Mouse (Mus musculus) intestine, embryonic 14.5 days (tissue): ENCODE results near the gene Tmem143. TPM values are rescaled to one million over a fixed set of nuclear protein-coding genes. Genes with fewer than 3 reads are reported as not detected.

Experiments used
- ATAC-seq: fragments of 200-750 bp; cut with Nextera tagmentation; replicated peaks from 2 replicates; pipeline ENCODE4 v1.8.0; 2017; ENCODE audit warnings: low read depth, moderate number of reproducible peaks, moderate TSS enrichment, moderate library complexity; ENCODE audit not compliant: low FRiP score, low TSS enrichment
- DNase-seq: peaks from one replicate; pipeline ENCODE4 v3.0.0-alpha.2; 2018; ENCODE audit warnings: low spot score
- H3K27ac ChIP-seq: fragments of 300-500 bp; sonication (generic); 2 replicates; pipeline ENCODE4 v1.5.1; 2014; ENCODE audit warnings: low read depth, mild to moderate bottlenecking, control low read depth
- H3K27me3 ChIP-seq: fragments of 300-500 bp; sonication (generic); replicated peaks from 2 replicates; pipeline ENCODE4 v1.6.1; 2014; ENCODE audit warnings: low read length, control low read depth; ENCODE audit not compliant: control insufficient read depth, insufficient read depth
- H3K36me3 ChIP-seq: fragments of 300-500 bp; sonication (generic); 2 replicates; pipeline ENCODE4 v1.6.1; 2014; ENCODE audit warnings: low read length, control low read depth; ENCODE audit not compliant: control insufficient read depth, insufficient read depth
- H3K4me1 ChIP-seq: fragments of 300-500 bp; sonication (generic); replicated peaks from 2 replicates; pipeline ENCODE4 v1.6.1; 2014; ENCODE audit warnings: low read length, control low read depth, mixed read lengths; ENCODE audit not compliant: control insufficient read depth, insufficient read depth
- H3K4me2 ChIP-seq: fragments of 300-500 bp; sonication (generic); 2 replicates; pipeline ENCODE4 v1.6.1; 2014; ENCODE audit warnings: low read length
- H3K4me3 ChIP-seq: fragments of 300-500 bp; sonication (generic); 2 replicates; pipeline ENCODE4 v1.5.1; 2014; ENCODE audit warnings: low read depth, low read length, control low read depth, mixed read lengths
- H3K9ac ChIP-seq: fragments of 300-500 bp; sonication (generic); 2 replicates; pipeline ENCODE4 v1.6.1; 2014; ENCODE audit warnings: mild to moderate bottlenecking, low read length
- H3K9me3 ChIP-seq: fragments of 300-500 bp; sonication (generic); 2 replicates; pipeline ENCODE4 v1.6.1; 2016; ENCODE audit warnings: low read length, control low read depth; ENCODE audit not compliant: control insufficient read depth
- WGBS: fragments of 180-500 bp; shearing (Covaris S2); extraction: QIAGEN DNeasy Blood & Tissue Kit; methylation state at CpG from one replicate; pipeline ENCODE4 v1.1.7; 2014; 5-methylcytosine and 5-hydroxymethylcytosine counted together
- polyA plus RNA-seq: library from polyadenylated mRNA; unstranded; fragments of >200 nt; fragmentation: Nextera tagmentation; extraction: Ambion mirVana; gene quantifications from 2 replicates; pipeline ENCODE4 v1.2.1, GENCODE M21; 2014

Gene Tmem143
- polyA plus RNA-seq, 1 experiment from 2014 or later, result 4.3 TPM

DNA sequence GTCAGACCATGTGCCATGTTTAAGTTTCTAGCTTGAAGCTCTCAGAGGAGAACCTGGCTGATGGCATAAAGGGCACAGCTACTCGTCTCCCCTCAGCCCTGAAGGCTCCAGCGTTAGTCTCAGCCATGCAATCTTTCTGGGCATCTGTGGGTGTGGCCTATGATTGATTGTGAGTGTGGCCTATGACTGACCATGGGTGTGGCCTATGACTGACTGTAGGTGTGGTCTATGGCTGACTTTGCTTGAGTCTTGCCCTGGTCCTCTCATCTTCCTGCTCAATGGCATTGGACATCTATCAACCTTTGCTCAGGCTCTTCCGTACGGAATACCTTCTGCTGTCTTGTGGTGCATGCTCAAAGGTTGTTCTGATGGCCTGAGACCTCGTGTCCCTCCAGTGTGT lies 4.8 kb downstream of the Tmem143 start:
- WGBS, result 48% methylated on average over 5 of the region's 5 CpGs
- Histone ChIP-seq H3K27ac (no peak overlapping the region), H3K36me3 (no peaks in the 10 kb centered on the region), H3K9ac (no peak overlapping the region), H3K9me3 (no peaks in the 10 kb centered on the region), H3K27me3 (no peaks in the 10 kb centered on the region), H3K4me1 (no peaks in the 10 kb centered on the region; the same call in 1 of the 2 replicates), H3K4me2 (no peak overlapping the region), H3K4me3 (no peak overlapping the region)
- DNase-seq (no peak), ATAC-seq (no peak)

DNA sequence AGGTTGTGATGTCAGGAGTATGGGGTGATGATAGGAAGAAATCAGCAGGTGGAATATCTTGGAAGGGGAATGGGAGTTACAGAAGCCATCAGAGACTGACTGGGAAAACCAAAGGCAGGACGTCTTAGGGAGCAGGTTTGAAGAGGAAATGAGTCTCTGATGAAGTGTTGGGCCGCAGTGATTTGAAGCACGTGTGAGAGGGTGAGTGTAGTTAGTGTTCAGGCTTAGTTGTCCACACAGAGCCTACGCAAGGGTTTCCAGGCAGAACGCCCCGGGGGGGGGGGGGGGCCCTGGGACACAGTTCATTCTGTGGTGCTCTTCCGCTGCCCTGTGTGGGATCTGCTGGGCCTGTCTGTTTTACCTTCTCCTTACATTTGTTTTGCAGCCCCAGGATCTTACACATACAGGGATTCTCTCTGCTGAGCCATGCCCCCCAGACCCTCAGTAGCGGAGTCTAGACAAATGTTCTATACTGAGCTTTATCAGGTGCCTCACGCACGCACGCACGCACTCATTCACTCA lies 5.8 kb downstream of the Tmem143 start:
- Histone ChIP-seq H3K27ac (0 out of 2 replicates have a peak overlapping the region, but pooled peaks have one; percentile 27), H3K9me3 (no peaks in the 10 kb centered on the region), H3K4me1 (no peaks in the 10 kb centered on the region; the same call in 1 of the 2 replicates), H3K4me2 (no peak overlapping the region), H3K4me3 (no peak overlapping the region), H3K36me3 (0 out of 2 replicates have a peak, but pooled peaks cover 7% of the 10 kb centered on the region), H3K9ac (no peak overlapping the region), H3K27me3 (no peaks in the 10 kb centered on the region)
- ATAC-seq (no peak), DNase-seq (no peak)
- WGBS, result 75% methylated on average over 12 of the region's 12 CpGs

DNA sequence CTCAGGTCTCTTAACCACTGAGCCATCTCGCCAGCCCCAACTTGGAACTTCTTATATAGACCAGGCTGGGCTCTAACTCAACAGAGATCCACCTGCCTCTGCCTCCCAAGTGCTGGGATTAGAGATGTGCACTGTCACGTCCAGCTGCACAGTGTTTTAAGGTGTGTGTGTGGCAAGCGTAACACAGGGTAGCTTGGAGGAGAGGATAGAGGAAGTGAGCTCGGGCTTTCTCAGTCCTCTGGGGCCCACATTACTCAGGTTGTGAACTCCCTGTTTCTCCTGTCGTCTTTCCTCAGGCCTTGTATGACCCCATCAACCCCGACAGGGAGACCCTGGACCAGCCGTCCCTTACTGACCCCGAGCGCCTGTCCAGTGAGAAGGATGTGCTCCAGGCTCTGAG lies 9.9 kb downstream of the Tmem143 start:
- no peak for ATAC-seq
- WGBS, result 89% methylated on average over 9 of the region's 9 CpGs
- H3K4me3 ChIP-seq, result no peak overlapping the region

GRCm38 (mm10) chr7:45908384-45908783 lies 11.6 kb downstream of the Tmem143 start:
- Histone ChIP-seq H3K4me3 (no peak overlapping the region), H3K36me3 (peaks cover 12% of the 10 kb centered on the region; the same call in 1 of the 2 replicates), H3K4me1 (no peaks in the 10 kb centered on the region), H3K27me3 (no peaks in the 10 kb centered on the region), H3K27ac (no peak overlapping the region), H3K9me3 (no peaks in the 10 kb centered on the region), H3K9ac (no peak overlapping the region), H3K4me2 (no peak overlapping the region)
- ATAC-seq, result no peak
- no peak for DNase-seq

More for the DNA sequence above, 9.9 kb downstream of the Tmem143 start:
- Histone ChIP-seq H3K9ac (no peak overlapping the region), H3K4me2 (no peak overlapping the region), H3K27ac (no peak overlapping the region), H3K9me3 (no peaks in the 10 kb centered on the region), H3K4me1 (no peaks in the 10 kb centered on the region), H3K27me3 (no peaks in the 10 kb centered on the region), H3K36me3 (peaks cover 12% of the 10 kb centered on the region; the same call in 1 of the 2 replicates)
- DNase-seq, result no peak

DNA sequence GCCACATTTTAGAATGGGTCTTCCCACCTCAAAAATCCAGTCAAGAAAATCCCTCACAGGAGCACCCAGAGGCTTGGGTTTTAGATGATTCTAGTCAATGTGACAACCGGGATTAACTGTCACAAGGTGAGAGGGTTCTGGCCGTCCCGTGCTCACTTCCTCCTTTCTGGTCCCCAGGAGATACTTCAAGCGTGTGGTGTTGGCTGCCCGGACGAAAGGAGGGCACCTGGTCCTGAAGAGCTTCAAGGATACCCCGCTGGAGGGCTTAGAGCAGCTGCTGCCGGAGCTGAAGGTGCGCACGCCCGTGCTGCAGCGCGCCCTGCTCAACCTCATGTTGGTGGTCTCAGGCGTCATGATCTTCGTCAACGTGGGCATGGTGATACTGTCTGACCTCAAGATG lies 12.4 kb downstream of the Tmem143 start:
- Histone ChIP-seq H3K9me3 (no peaks in the 10 kb centered on the region), H3K36me3 (peaks cover 12% of the 10 kb centered on the region; the same call in 1 of the 2 replicates), H3K4me2 (no peak overlapping the region), H3K4me1 (no peaks in the 10 kb centered on the region), H3K27me3 (no peaks in the 10 kb centered on the region), H3K4me3 (no peak overlapping the region), H3K9ac (no peak overlapping the region), H3K27ac (no peak overlapping the region)
- DNase-seq (no peak), ATAC-seq (no peak)
- 92% methylated on average over 16 of the region's 16 CpGs for WGBS

GRCm38 (mm10) chr7:45914067-45914466 lies 17.3 kb downstream of the Tmem143 start:
- Histone ChIP-seq H3K9ac (no peak overlapping the region), H3K27me3 (no peaks in the 10 kb centered on the region), H3K4me3 (no peak overlapping the region), H3K36me3 (peaks cover 14% of the 10 kb centered on the region), H3K4me1 (peaks cover 29% of the 10 kb centered on the region), H3K4me2 (no peak overlapping the region), H3K9me3 (no peaks in the 10 kb centered on the region), H3K27ac (no peak overlapping the region)
- DNase-seq, result no peak
- no peak for ATAC-seq
- 82% methylated on average over 6 of the region's 6 CpGs for WGBS

- no peak overlapping the region for H3K4me2 ChIP-seq
- H3K27me3 ChIP-seq, result no peaks in the 10 kb centered on the region
- H3K27ac ChIP-seq, result no peak overlapping the region
- 91% methylated on average over 5 of the region's 5 CpGs for WGBS
- H3K36me3 ChIP-seq, result peaks cover 9% of the 10 kb centered on the region; the same call in 1 of the 2 replicates
- H3K9ac ChIP-seq, result no peak overlapping the region
- H3K4me3 ChIP-seq, result no peak overlapping the region
- no peaks in the 10 kb centered on the region for H3K9me3 ChIP-seq
- peaks cover 38% of the 10 kb centered on the region for H3K4me1 ChIP-seq
- DNase-seq (no peak), ATAC-seq (no peak)
Observed at GRCm38 (mm10) chr7:45915011-45915410, 18.3 kb downstream of the Tmem143 start.

- Histone ChIP-seq H3K4me3 (peak overlapping the region; percentile 30), H3K36me3 (peaks cover 9% of the 10 kb centered on the region; the same call in 1 of the 2 replicates), H3K27ac (peak overlapping the region; percentile 91), H3K9ac (peak overlapping the region; percentile 37), H3K4me2 (peak overlapping the region; percentile 60), H3K9me3 (no peaks in the 10 kb centered on the region), H3K4me1 (peaks cover 49% of the 10 kb centered on the region), H3K27me3 (no peaks in the 10 kb centered on the region)
- 33% methylated on average over 26 of the region's 26 CpGs for WGBS
- peak; percentile 73 for ATAC-seq
- DNase-seq, result peak; percentile 81
Observed at GRCm38 (mm10) chr7:45916056-45917003, 19.6 kb downstream of the Tmem143 start.
